Mouse (Mus musculus) hindbrain, embryonic 16.5 days (tissue): ENCODE results near the gene Naglu. TPM values are rescaled to one million over a fixed set of nuclear protein-coding genes. Genes with fewer than 3 reads are reported as not detected.

Source experiments
- ATAC-seq: fragments of 200-750 bp; cut with Nextera tagmentation; 2 replicates; pipeline ENCODE4 v1.8.0; 2017; ENCODE audit warnings: moderate TSS enrichment, moderate library complexity
- H3K27ac ChIP-seq: fragments of 300-500 bp; sonication (generic); 2 replicates; pipeline ENCODE4 v1.5.1; 2014; ENCODE audit warnings: low read depth, mild to moderate bottlenecking, control low read depth, low read length, moderate library complexity
- H3K27me3 ChIP-seq: fragments of 300-500 bp; sonication (generic); replicated peaks from 2 replicates; pipeline ENCODE4 v1.6.1; 2014; ENCODE audit warnings: low read length; ENCODE audit not compliant: control insufficient read depth, insufficient read depth
- H3K36me3 ChIP-seq: fragments of 300-500 bp; sonication (generic); 2 replicates; pipeline ENCODE4 v1.6.1; 2014; ENCODE audit warnings: mild to moderate bottlenecking, low read length, moderate library complexity, mixed read lengths; ENCODE audit not compliant: control insufficient read depth, insufficient read depth
- H3K4me1 ChIP-seq: fragments of 300-500 bp; sonication (generic); 2 replicates; pipeline ENCODE4 v1.6.1; 2014; ENCODE audit warnings: low read depth, low read length; ENCODE audit not compliant: control insufficient read depth, insufficient read depth
- H3K4me2 ChIP-seq: fragments of 300-500 bp; sonication (generic); 2 replicates; pipeline ENCODE4 v1.6.1; 2014; ENCODE audit warnings: mild to moderate bottlenecking, low read length, control low read depth, moderate library complexity
- H3K4me3 ChIP-seq: fragments of 300-500 bp; sonication (generic); 2 replicates; pipeline ENCODE4 v1.5.1; 2014; ENCODE audit warnings: mild to moderate bottlenecking, low read length, control low read depth, moderate library complexity
- H3K9ac ChIP-seq: fragments of 300-500 bp; sonication (generic); 2 replicates; pipeline ENCODE4 v1.6.1; 2014; ENCODE audit warnings: low read depth, mild to moderate bottlenecking, control low read depth, low read length, moderate library complexity
- H3K9me3 ChIP-seq: fragments of 300-500 bp; sonication (generic); 2 replicates; pipeline ENCODE4 v1.6.1; 2014; ENCODE audit warnings: mild to moderate bottlenecking, low read length, moderate library complexity; ENCODE audit not compliant: control insufficient read depth
- WGBS: fragments of 180-500 bp; shearing (Covaris S2); extraction: QIAGEN DNeasy Blood & Tissue Kit; methylation state at CpG from one replicate; pipeline ENCODE4 v1.1.7; 2014; 5-methylcytosine and 5-hydroxymethylcytosine counted together
- polyA plus RNA-seq: library from polyadenylated mRNA; unstranded; fragments of >200 nt; fragmentation: Nextera tagmentation; extraction: Ambion mirVana; gene quantifications from 2 replicates; pipeline ENCODE4 v1.2.1, GENCODE M21; 2015

Gene Naglu
- polyA plus RNA-seq, 1 experiment from 2014 or later, result 13.9 TPM

DNA sequence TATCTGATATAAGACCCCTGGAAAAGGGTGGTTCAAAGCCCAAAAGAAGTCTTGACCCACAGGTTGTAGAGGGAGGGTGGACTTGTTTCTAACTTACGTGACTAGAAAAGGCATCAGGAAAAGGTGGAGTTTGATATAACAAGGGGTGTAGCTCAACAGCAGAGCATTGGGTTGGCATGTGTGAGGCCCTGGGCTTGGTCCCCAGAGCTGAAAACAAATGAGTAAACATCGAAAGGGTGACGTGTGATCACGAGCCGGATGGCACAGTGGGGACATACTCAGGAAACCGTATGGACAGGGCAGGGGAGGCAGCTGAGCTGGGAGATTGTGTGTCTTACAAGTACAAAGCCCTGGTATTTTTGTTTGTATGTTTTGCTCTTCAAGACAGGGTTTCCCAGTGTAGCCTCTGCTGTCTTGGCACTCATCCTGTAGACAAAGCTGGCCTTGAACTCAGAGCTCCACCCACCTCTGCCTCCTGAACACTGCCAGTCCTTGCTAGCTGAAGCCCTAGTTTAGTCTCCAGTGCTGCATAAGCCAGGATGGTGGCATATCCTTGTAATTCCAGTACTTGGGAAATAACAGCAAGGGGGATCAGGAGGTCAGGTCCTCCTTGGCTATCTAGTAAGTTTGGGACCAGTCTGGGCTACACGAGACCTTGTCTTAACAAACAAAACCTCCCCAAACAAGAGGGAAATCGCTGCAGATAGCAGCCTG, 35.0 kb upstream of the Naglu start:
- 95% methylated on average over 8 of the region's 8 CpGs for WGBS
- peaks cover 62% of the 10 kb centered on the region for H3K36me3 ChIP-seq
- H3K4me1 ChIP-seq, result no peaks in the 10 kb centered on the region
- H3K4me3 ChIP-seq, result no peak overlapping the region
- no peak overlapping the region for H3K27ac ChIP-seq
- H3K4me2 ChIP-seq, result no peak overlapping the region
- ATAC-seq, result no peak
- H3K27me3 ChIP-seq, result no peaks in the 10 kb centered on the region
- H3K9ac ChIP-seq, result no peak overlapping the region
- H3K9me3 ChIP-seq, result no peaks in the 10 kb centered on the region

DNA sequence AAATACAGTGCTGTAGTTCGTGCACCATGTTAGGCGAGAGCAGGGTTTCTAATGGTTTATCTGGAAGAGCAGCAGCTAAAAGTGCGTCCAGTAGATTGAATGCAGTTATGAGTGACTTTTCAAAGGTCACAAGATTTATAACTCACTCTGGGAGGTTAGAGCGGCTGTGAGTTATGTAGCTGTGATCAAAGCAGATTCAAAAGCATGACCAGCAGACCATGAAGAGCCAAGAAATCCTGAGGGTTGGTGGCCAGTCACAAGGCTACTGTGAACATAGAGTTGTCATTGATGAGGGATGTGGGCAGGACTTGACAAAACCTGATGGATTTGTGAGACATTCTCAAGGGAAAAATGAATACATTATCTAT, 34.5 kb upstream of the Naglu start:
- peaks cover 58% of the 10 kb centered on the region for H3K36me3 ChIP-seq
- no peak overlapping the region for H3K27ac ChIP-seq
- no peak overlapping the region for H3K4me3 ChIP-seq
- no peak for ATAC-seq
- H3K9me3 ChIP-seq, result no peaks in the 10 kb centered on the region
- H3K4me2 ChIP-seq, result no peak overlapping the region
- H3K4me1 ChIP-seq, result no peaks in the 10 kb centered on the region
- H3K27me3 ChIP-seq, result no peaks in the 10 kb centered on the region
- 86% methylated on average over 4 of the region's 4 CpGs for WGBS
- H3K9ac ChIP-seq, result no peak overlapping the region

DNA sequence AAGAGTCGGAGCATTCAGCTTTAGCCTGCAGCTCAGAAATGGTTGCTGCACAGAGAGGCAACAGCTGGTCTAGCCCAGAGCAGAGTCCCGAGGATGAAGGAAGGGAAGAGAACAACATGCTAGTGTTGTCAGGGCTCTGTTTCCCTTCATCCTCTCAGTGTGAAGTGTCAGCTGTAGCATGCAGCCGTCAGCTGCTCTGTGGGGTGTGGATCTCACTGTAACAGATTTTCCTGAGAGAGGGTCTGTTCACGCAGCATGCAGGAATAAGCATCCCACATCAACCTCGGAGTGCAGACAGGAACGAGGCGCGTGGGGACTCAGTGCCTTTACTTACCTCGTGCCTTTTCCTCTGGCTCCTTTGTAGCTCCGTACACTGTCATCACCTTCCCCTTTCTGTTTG, 32.0 kb upstream of the Naglu start:
- no peak overlapping the region for H3K27ac ChIP-seq
- ATAC-seq, result no peak
- H3K4me1 ChIP-seq, result no peaks in the 10 kb centered on the region
- H3K4me3 ChIP-seq, result no peak overlapping the region
- H3K36me3 ChIP-seq, result peaks cover 47% of the 10 kb centered on the region
- 73% methylated on average over 10 of the region's 10 CpGs for WGBS
- H3K9me3 ChIP-seq, result no peaks in the 10 kb centered on the region
- no peak overlapping the region for H3K4me2 ChIP-seq
- H3K27me3 ChIP-seq, result no peaks in the 10 kb centered on the region
- H3K9ac ChIP-seq, result no peak overlapping the region

DNA sequence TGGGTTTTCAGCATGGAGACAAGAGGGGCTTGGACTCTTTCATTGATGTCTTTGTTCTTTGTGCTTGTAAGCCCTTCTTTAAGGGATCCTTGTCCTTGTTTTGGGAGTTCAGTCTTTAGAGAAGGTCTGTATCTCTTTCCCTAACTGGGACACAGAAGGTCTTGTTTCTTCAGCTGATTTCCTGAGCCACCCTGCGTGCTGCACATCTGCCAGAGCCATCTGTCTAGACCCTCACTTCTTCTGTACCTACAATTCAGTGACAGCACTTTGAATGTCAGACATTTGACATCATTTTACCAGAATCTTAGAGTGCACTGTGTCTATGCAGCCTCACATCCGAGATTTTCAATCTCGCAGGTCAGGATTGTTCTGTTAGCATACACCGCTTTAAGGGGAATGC, 24.0 kb upstream of the Naglu start:
- H3K27ac ChIP-seq, result no peak overlapping the region
- ATAC-seq, result no peak
- 93% methylated on average over 4 of the region's 4 CpGs for WGBS
- no peaks in the 10 kb centered on the region for H3K9me3 ChIP-seq
- no peak overlapping the region for H3K4me3 ChIP-seq
- H3K36me3 ChIP-seq, result peaks cover 54% of the 10 kb centered on the region
- H3K9ac ChIP-seq, result no peak overlapping the region
- no peaks in the 10 kb centered on the region for H3K4me1 ChIP-seq
- H3K27me3 ChIP-seq, result no peaks in the 10 kb centered on the region
- H3K4me2 ChIP-seq, result no peak overlapping the region

DNA sequence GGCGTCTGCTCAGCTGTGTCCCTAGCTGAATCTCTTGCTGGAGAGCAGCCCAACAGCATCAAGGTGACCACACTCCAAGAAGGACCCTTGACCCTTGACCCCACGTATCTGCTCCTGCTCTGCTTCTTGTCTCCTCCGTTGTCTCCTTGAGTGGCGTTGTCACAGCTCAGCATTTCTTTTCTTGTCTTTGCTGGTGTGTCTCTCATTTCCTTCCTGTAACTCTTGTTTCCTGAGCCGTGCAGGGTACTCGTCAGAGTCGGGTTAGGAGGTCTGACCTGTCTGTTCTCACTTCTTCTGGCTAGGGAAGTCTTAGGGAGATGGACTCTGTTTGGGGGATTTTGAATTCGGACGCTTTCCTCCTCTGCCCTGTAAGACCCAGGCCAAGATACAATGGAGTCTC, 23.4 kb upstream of the Naglu start:
- WGBS, result 73% methylated on average over 9 of the region's 9 CpGs
- ATAC-seq, result no peak
- no peak overlapping the region for H3K4me2 ChIP-seq
- peaks cover 54% of the 10 kb centered on the region for H3K36me3 ChIP-seq
- no peak overlapping the region for H3K9ac ChIP-seq
- H3K27ac ChIP-seq, result no peak overlapping the region
- H3K27me3 ChIP-seq, result no peaks in the 10 kb centered on the region
- no peaks in the 10 kb centered on the region for H3K9me3 ChIP-seq
- H3K4me1 ChIP-seq, result no peaks in the 10 kb centered on the region
- H3K4me3 ChIP-seq, result no peak overlapping the region

DNA sequence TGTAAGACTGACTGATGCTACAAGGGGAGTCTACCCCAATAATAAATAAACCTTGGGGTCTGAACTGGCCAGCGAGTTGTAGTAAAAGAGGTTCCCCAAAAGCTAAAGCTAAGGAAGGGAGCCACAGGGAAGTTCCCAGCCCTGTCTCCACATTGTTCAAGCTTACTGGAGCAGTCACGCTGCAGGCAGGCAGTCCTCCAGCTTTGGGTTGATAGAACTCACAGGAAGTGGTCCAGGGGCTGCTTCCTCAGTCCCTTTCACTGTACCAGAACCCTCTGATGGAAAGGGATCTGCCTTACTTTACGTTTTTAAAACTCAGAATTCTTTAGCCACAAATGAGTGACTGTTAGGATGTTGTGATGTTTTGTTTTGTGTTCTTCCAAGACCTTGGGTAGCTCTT, 22.3 kb upstream of the Naglu start:
- Histone ChIP-seq H3K4me2 (no peak overlapping the region), H3K9me3 (no peaks in the 10 kb centered on the region), H3K4me3 (no peak overlapping the region), H3K36me3 (peaks cover 52% of the 10 kb centered on the region), H3K27me3 (no peaks in the 10 kb centered on the region), H3K9ac (no peak overlapping the region), H3K27ac (no peak overlapping the region), H3K4me1 (no peaks in the 10 kb centered on the region)
- ATAC-seq, result no peak
- 84% methylated on average over 3 of the region's 3 CpGs for WGBS

DNA sequence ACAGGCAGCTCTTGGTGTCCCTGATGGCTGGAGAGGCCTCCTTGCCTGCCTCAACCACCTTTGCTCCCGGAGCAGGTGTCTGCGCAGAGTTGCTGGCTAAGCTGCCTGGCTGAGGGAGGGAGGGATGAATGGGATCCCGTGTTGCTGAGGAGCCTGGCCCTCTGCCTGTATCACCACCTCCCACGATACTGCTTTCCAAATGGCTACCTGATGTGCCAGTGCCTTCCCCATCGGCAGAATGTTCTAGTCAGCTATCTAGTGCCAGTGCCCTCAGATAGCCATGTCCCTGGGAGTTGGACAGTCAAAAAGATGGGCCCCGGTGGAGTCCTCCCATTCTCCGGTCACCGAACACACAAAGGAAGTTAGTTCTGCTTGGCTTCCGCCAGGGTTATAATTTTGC, 19.5 kb upstream of the Naglu start:
- WGBS, result 89% methylated on average over 9 of the region's 9 CpGs
- no peaks in the 10 kb centered on the region for H3K27me3 ChIP-seq
- H3K36me3 ChIP-seq, result peaks cover 46% of the 10 kb centered on the region
- no peak overlapping the region for H3K27ac ChIP-seq
- no peak overlapping the region for H3K4me2 ChIP-seq
- H3K9me3 ChIP-seq, result no peaks in the 10 kb centered on the region
- no peak overlapping the region for H3K4me3 ChIP-seq
- H3K9ac ChIP-seq, result no peak overlapping the region
- no peaks in the 10 kb centered on the region for H3K4me1 ChIP-seq
- no peak for ATAC-seq

DNA sequence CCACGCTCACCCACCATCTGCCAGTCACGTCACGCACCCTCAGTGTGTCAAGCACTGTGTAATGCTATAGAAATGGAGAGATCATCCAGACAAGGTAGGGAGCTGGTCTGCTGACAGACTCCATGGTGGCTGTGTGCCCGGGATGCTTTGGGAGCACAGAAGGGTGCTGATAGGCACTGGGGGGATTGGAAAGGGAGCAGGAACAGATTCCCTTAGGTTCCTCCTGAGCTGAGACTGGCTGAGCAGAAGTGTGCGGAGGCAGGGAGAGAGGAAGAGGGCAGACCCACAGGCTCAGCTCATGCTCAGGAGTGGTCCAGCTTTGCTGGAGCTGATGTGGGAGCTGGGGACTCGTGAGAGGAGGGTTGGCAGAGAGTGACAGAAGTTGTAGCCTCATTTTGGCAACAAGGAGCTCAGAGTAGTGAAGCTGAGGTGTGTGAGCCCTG, 18.7 kb upstream of the Naglu start:
- no peak overlapping the region for H3K27ac ChIP-seq
- ATAC-seq, result no peak
- 77% methylated on average over 6 of the region's 6 CpGs for WGBS
- no peak overlapping the region for H3K9ac ChIP-seq
- H3K36me3 ChIP-seq, result peaks cover 46% of the 10 kb centered on the region
- no peaks in the 10 kb centered on the region for H3K4me1 ChIP-seq
- no peak overlapping the region for H3K4me3 ChIP-seq
- no peaks in the 10 kb centered on the region for H3K9me3 ChIP-seq
- H3K27me3 ChIP-seq, result no peaks in the 10 kb centered on the region
- no peak overlapping the region for H3K4me2 ChIP-seq

DNA sequence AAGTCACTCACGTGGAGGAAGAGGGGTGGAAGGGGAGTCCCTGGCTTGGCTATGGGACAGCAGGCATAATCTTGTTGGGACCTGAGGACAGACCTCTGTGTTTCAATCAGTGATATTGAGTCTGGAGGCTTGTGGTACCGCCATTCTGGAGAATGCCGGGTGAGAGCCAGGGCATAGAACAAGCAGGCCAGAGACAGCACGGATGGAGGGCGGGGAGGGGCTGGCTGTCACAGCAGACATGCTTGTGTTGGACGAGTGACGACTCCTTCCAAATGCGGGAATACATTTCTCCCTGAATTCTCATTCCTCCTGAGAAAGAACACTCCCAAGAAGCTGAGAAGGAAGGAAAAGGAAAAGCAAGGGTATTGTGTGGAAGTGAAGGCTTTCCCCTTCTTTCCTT, 18.2 kb upstream of the Naglu start:
- no peak overlapping the region for H3K27ac ChIP-seq
- no peaks in the 10 kb centered on the region for H3K9me3 ChIP-seq
- WGBS, result 83% methylated on average over 8 of the region's 8 CpGs
- no peak overlapping the region for H3K4me3 ChIP-seq
- no peak overlapping the region for H3K4me2 ChIP-seq
- H3K36me3 ChIP-seq, result peaks cover 44% of the 10 kb centered on the region
- no peaks in the 10 kb centered on the region for H3K4me1 ChIP-seq
- no peaks in the 10 kb centered on the region for H3K27me3 ChIP-seq
- H3K9ac ChIP-seq, result no peak overlapping the region
- ATAC-seq, result no peak
